Mouse (Mus musculus) embryonic facial prominence, embryonic 11.5 days (tissue): ENCODE measurements around the gene Eif3g. TPM values are rescaled to one million over a fixed set of nuclear protein-coding genes. Genes with fewer than 3 reads are reported as not detected.

Experiments
- ATAC-seq: fragments of 200-750 bp; cut with Nextera tagmentation; replicated peaks from 2 replicates; pipeline ENCODE4 v1.8.0; 2017; ENCODE audit warnings: low read depth; ENCODE audit not compliant: insufficient number of reproducible peaks, low FRiP score, low TSS enrichment
- DNase-seq: peaks from one replicate; pipeline ENCODE4 v3.0.0-alpha.2; 2015; ENCODE audit warnings: low spot score
- H3K27ac ChIP-seq: fragments of 300-500 bp; sonication (generic); replicated peaks from 2 replicates; pipeline ENCODE4 v1.5.1; 2014; ENCODE audit warnings: mild to moderate bottlenecking, low read depth, low read length, control low read depth
- H3K27me3 ChIP-seq: fragments of 300-500 bp; sonication (generic); 2 replicates; pipeline ENCODE4 v1.6.1; 2014; ENCODE audit warnings: mild to moderate bottlenecking, low read length, moderate library complexity, mixed read lengths; ENCODE audit not compliant: control insufficient read depth, insufficient read depth
- H3K36me3 ChIP-seq: fragments of 300-500 bp; sonication (generic); replicated peaks from 2 replicates; pipeline ENCODE4 v1.6.1; 2014; ENCODE audit warnings: low read depth, mild to moderate bottlenecking, low read length, moderate library complexity, mixed read lengths; ENCODE audit not compliant: control insufficient read depth, insufficient read depth
- H3K4me1 ChIP-seq: fragments of 300-500 bp; sonication (generic); 2 replicates; pipeline ENCODE4 v1.6.1; 2014; ENCODE audit warnings: low read length, mixed read lengths; ENCODE audit not compliant: control insufficient read depth, insufficient read depth
- H3K4me2 ChIP-seq: fragments of 300-500 bp; sonication (generic); 2 replicates; pipeline ENCODE4 v1.6.1; 2014; ENCODE audit warnings: low read depth, mild to moderate bottlenecking, control low read depth, low read length, moderate library complexity
- H3K4me3 ChIP-seq: fragments of 300-500 bp; sonication (generic); 2 replicates; pipeline ENCODE4 v1.5.1; 2014; ENCODE audit warnings: low read depth, low read length, control low read depth
- H3K9ac ChIP-seq: fragments of 300-500 bp; sonication (generic); replicated peaks from 2 replicates; pipeline ENCODE4 v1.6.1; 2014; ENCODE audit warnings: mild to moderate bottlenecking, control low read depth, low read length
- H3K9me3 ChIP-seq: fragments of 300-500 bp; sonication (generic); replicated peaks from 2 replicates; pipeline ENCODE4 v1.6.1; 2016; ENCODE audit warnings: mild to moderate bottlenecking, low read length, inconsistent platforms, mixed read lengths; ENCODE audit not compliant: control insufficient read depth
- WGBS: fragments of 180-500 bp; shearing (Covaris S2); extraction: QIAGEN DNeasy Blood & Tissue Kit; methylation state at CpG from one replicate; pipeline ENCODE4 v1.1.7; 2014; 5-methylcytosine and 5-hydroxymethylcytosine counted together
- polyA plus RNA-seq: library from polyadenylated mRNA; unstranded; fragments of >200 nt; fragmentation: Nextera tagmentation; extraction: Ambion mirVana; gene quantifications from 2 replicates; pipeline ENCODE4 v1.2.1, GENCODE M21; 2014

The Eif3g gene
- polyA plus RNA-seq, 1 experiment from 2014 or later, result 352 TPM

GRCm38 (mm10) chr9:20887191-20887590 is 11.2 kb downstream of the Eif3g start:
- peaks cover 7% of the 10 kb centered on the region for H3K36me3 ChIP-seq
- no peak overlapping the region for H3K9ac ChIP-seq
- ATAC-seq, result no peak
- no peak overlapping the region for H3K27ac ChIP-seq
- no peaks in the 10 kb centered on the region for H3K9me3 ChIP-seq
- no peak overlapping the region for H3K4me3 ChIP-seq
- H3K27me3 ChIP-seq, result no peaks in the 10 kb centered on the region
- DNase-seq, result no peak
- no peaks in the 10 kb centered on the region for H3K4me1 ChIP-seq
- WGBS, result 84% methylated on average over 6 of the region's 6 CpGs
- no peak overlapping the region; the same call in 1 of the 2 replicates for H3K4me2 ChIP-seq

- H3K4me3 ChIP-seq, result no peak overlapping the region
- H3K9ac ChIP-seq, result no peak overlapping the region
- 98% methylated on average over 2 of the region's 2 CpGs for WGBS
- H3K27me3 ChIP-seq, result no peaks in the 10 kb centered on the region
- H3K4me2 ChIP-seq, result no peak overlapping the region
- H3K4me1 ChIP-seq, result no peaks in the 10 kb centered on the region
- DNase-seq (no peak), ATAC-seq (no peak)
- H3K36me3 ChIP-seq, result peaks cover 7% of the 10 kb centered on the region
- H3K9me3 ChIP-seq, result no peaks in the 10 kb centered on the region
- no peak overlapping the region for H3K27ac ChIP-seq
Measured at GRCm38 (mm10) chr9:20886563-20886962, 11.9 kb downstream of the Eif3g start.

- no peak for DNase-seq
- no peaks in the 10 kb centered on the region for H3K9me3 ChIP-seq
- peak within 1 kb of the TSS; percentile 66 for H3K4me2 ChIP-seq
- peak within 1 kb of the TSS; percentile 72 for H3K9ac ChIP-seq
- H3K36me3 ChIP-seq, result no peaks in the 10 kb centered on the region
- H3K27ac ChIP-seq, result peak within 1 kb of the TSS; percentile 70
- WGBS, result 94% methylated on average over 13 of the region's 13 CpGs
- ATAC-seq, result no peak
- no peaks in the 10 kb centered on the region for H3K4me1 ChIP-seq
- H3K4me3 ChIP-seq, result peak within 1 kb of the TSS; percentile 38
- H3K27me3 ChIP-seq, result no peaks in the 10 kb centered on the region
Measured at GRCm38 (mm10) chr9:20879097-20879792, 19.2 kb downstream of the Eif3g start, which contains the start of gene Angptl6. Gene Angptl6, minus strand, starts transcription at chr9:20879727.

- H3K9ac ChIP-seq, result peak overlapping the region; percentile 72
- peak overlapping the region; percentile 38 for H3K4me3 ChIP-seq
- H3K4me1 ChIP-seq, result no peaks in the 10 kb centered on the region
- H3K9me3 ChIP-seq, result no peaks in the 10 kb centered on the region
- peak overlapping the region; percentile 66 for H3K4me2 ChIP-seq
- no peaks in the 10 kb centered on the region for H3K27me3 ChIP-seq
- DNase-seq, result no peak
- WGBS, result 13% methylated on average over 10 of the region's 10 CpGs
- H3K36me3 ChIP-seq, result no peaks in the 10 kb centered on the region
- peak; percentile 27; the same call in 1 of the 2 replicates for ATAC-seq
- peak overlapping the region; percentile 70 for H3K27ac ChIP-seq
Measured at GRCm38 (mm10) chr9:20878710-20879065, 19.7 kb downstream of the Eif3g start.

- H3K27me3 ChIP-seq, result no peaks in the 10 kb centered on the region
- no peaks in the 10 kb centered on the region for H3K36me3 ChIP-seq
- H3K4me2 ChIP-seq, result peak overlapping the region; percentile 66
- H3K27ac ChIP-seq, result peak overlapping the region; percentile 70
- peak overlapping the region; percentile 72 for H3K9ac ChIP-seq
- DNase-seq, result peak; percentile 99
- WGBS, result under 1% methylated on average over 68 of the region's 69 CpGs
- ATAC-seq, result peak; percentile 95
- peak overlapping the region; percentile 38 for H3K4me3 ChIP-seq
- H3K4me1 ChIP-seq, result no peaks in the 10 kb centered on the region
- H3K9me3 ChIP-seq, result no peaks in the 10 kb centered on the region
Measured at GRCm38 (mm10) chr9:20878041-20878709, 20.2 kb downstream of the Eif3g start.

- Histone ChIP-seq H3K4me2 (peak overlapping the region; percentile 40), H3K9me3 (no peaks in the 10 kb centered on the region), H3K36me3 (no peaks in the 10 kb centered on the region), H3K27ac (no peak overlapping the region), H3K9ac (peak overlapping the region; percentile 32; the same call in 1 of the 2 replicates), H3K4me1 (no peaks in the 10 kb centered on the region), H3K27me3 (no peaks in the 10 kb centered on the region), H3K4me3 (peak overlapping the region; percentile 38)
- WGBS, result 34% methylated on average over 14 of the region's 14 CpGs
- DNase-seq (no peak), ATAC-seq (0 out of 2 replicates have a peak, but pooled peaks have one; percentile 2)
Measured at GRCm38 (mm10) chr9:20877118-20878040, 21.0 kb downstream of the Eif3g start.

- no peaks in the 10 kb centered on the region for H3K27me3 ChIP-seq
Measured at GRCm38 (mm10) chr9:20876318-20877117, 21.9 kb downstream of the Eif3g start.

More at GRCm38 (mm10) chr9:20876318-20877117, 21.9 kb downstream of the Eif3g start:
- 71% methylated on average over 8 of the region's 9 CpGs for WGBS
- H3K36me3 ChIP-seq, result no peaks in the 10 kb centered on the region
- ATAC-seq (no peak), DNase-seq (no peak)
- no peak overlapping the region for H3K27ac ChIP-seq
- no peaks in the 10 kb centered on the region for H3K4me1 ChIP-seq
- no peak overlapping the region for H3K9ac ChIP-seq
- no peak overlapping the region for H3K4me2 ChIP-seq
- H3K4me3 ChIP-seq, result no peak overlapping the region
- H3K9me3 ChIP-seq, result no peaks in the 10 kb centered on the region
